Mouse (Mus musculus): ENCODE measurements at regions not wholly inside any gene's neighbourhood (a gene's known extent, or its start where the extent isn't known, plus 50 kb on each side); places are given as distances from the start of the nearest gene placed in this dataset.

GRCm38 (mm10) chr15:25498422-25498821, 84.9 kb upstream of the Basp1 start:
- H3K27ac ChIP-seq = no peak overlapping the region
- TF ChIP-seq CTCF (conservative IDR thresholded peaks at IDR 0.05) = no peak
- no peak overlapping the region for H3K4me3 ChIP-seq
- DNase-seq (ENCODE audit: low spot score in 2 of 2) = no peak

GRCm38 (mm10) chr15:25502513-25502912, 88.9 kb upstream of the Basp1 start:
- no peak overlapping the region for H3K27ac ChIP-seq
- H3K4me3 ChIP-seq = no peak overlapping the region
- TF ChIP-seq CTCF (conservative IDR thresholded peaks at IDR 0.05) = no peak
- no peak for DNase-seq (ENCODE audit: low spot score in 2 of 2)

GRCm38 (mm10) chr15:25503104-25503503, 89.5 kb upstream of the Basp1 start:
- DNase-seq (ENCODE audit: low spot score in 2 of 2) = no peak
- Histone ChIP-seq H3K4me3 (no peak overlapping the region), H3K27ac (no peak overlapping the region)
- peak; percentile 54 for TF ChIP-seq CTCF (conservative IDR thresholded peaks at IDR 0.05)

GRCm38 (mm10) chr15:25509139-25509538, 95.6 kb upstream of the Basp1 start:
- Histone ChIP-seq H3K27ac (no peak overlapping the region), H3K4me3 (no peak overlapping the region)
- DNase-seq (ENCODE audit: low spot score in 2 of 2) = no peak
- no peak for TF ChIP-seq CTCF (conservative IDR thresholded peaks at IDR 0.05)

- no peak for DNase-seq (ENCODE audit: low spot score in 2 of 2)
- Histone ChIP-seq H3K27ac (no peak overlapping the region), H3K4me3 (no peak overlapping the region)
- TF ChIP-seq CTCF (conservative IDR thresholded peaks at IDR 0.05) = no peak
These were observed 96.0 kb upstream of the Basp1 start for GRCm38 (mm10) chr15:25509584-25509983.

- Histone ChIP-seq H3K4me3 (no peak overlapping the region), H3K27ac (no peak overlapping the region)
- DNase-seq (ENCODE audit: low spot score in 2 of 2) = no peak
- no peak for TF ChIP-seq CTCF (conservative IDR thresholded peaks at IDR 0.05)
These were observed 96.5 kb upstream of the Basp1 start for GRCm38 (mm10) chr15:25510060-25510492.

- Histone ChIP-seq H3K4me3 (no peak overlapping the region), H3K27ac (no peak overlapping the region)
- no peak for DNase-seq (ENCODE audit: low spot score in 2 of 2)
- TF ChIP-seq CTCF (conservative IDR thresholded peaks at IDR 0.05) = no peak
These were observed 104.0 kb upstream of the Myo10 start for GRCm38 (mm10) chr15:25518025-25518928.

GRCm38 (mm10) chr15:25524189-25524588, 98.1 kb upstream of the Myo10 start:
- no peak for DNase-seq (ENCODE audit: low spot score in 2 of 2)
- TF ChIP-seq CTCF (conservative IDR thresholded peaks at IDR 0.05) = no peak
- no peak overlapping the region for H3K27ac ChIP-seq
- H3K4me3 ChIP-seq = no peak overlapping the region

GRCm38 (mm10) chr15:25525337-25525736, 97.0 kb upstream of the Myo10 start:
- H3K27ac ChIP-seq = no peak overlapping the region
- TF ChIP-seq CTCF (conservative IDR thresholded peaks at IDR 0.05) = no peak
- DNase-seq (ENCODE audit: low spot score in 2 of 2) = no peak
- H3K4me3 ChIP-seq = no peak overlapping the region

- Histone ChIP-seq H3K4me3 (no peak overlapping the region), H3K27ac (no peak overlapping the region)
- DNase-seq (ENCODE audit: low spot score in 2 of 2) = no peak
- TF ChIP-seq CTCF (conservative IDR thresholded peaks at IDR 0.05) = no peak
These were observed 85.6 kb upstream of the Myo10 start for GRCm38 (mm10) chr15:25536451-25537334.

- TF ChIP-seq CTCF (conservative IDR thresholded peaks at IDR 0.05) = no peak
- Histone ChIP-seq H3K27ac (no peak overlapping the region), H3K4me3 (no peak overlapping the region)
- no peak for DNase-seq (ENCODE audit: low spot score in 2 of 2)
These were observed 82.8 kb upstream of the Myo10 start for GRCm38 (mm10) chr15:25539344-25540176.

- H3K4me3 ChIP-seq = no peak overlapping the region
- no peak for TF ChIP-seq CTCF (conservative IDR thresholded peaks at IDR 0.05)
- no peak overlapping the region for H3K27ac ChIP-seq
- no peak for DNase-seq (ENCODE audit: low spot score in 2 of 2)
These were observed 79.9 kb upstream of the Myo10 start for GRCm38 (mm10) chr15:25542382-25542781.
